Mouse (Mus musculus) neural tube, embryonic 11.5 days (tissue): ENCODE measurements around the gene Scaf1. TPM values are rescaled to one million over a fixed set of nuclear protein-coding genes. Genes with fewer than 3 reads are reported as not detected.

Experiments
- ATAC-seq: fragments of 200-750 bp; cut with Nextera tagmentation; 2 replicates; pipeline ENCODE4 v1.8.0; 2017; ENCODE audit warnings: moderate number of reproducible peaks, mild to moderate bottlenecking, moderate TSS enrichment, moderate library complexity; ENCODE audit not compliant: insufficient read depth, low FRiP score, low TSS enrichment
- DNase-seq: peaks from one replicate; pipeline ENCODE4 v3.0.0-alpha.2; 2015; ENCODE audit warnings: low spot score
- H3K27ac ChIP-seq: fragments of 300-500 bp; sonication (generic); 2 replicates; pipeline ENCODE4 v1.5.1; 2014; ENCODE audit warnings: low read depth, mild to moderate bottlenecking, low read length
- H3K27me3 ChIP-seq: fragments of 300-500 bp; sonication (generic); 2 replicates; pipeline ENCODE4 v1.6.1; 2014; ENCODE audit warnings: mild to moderate bottlenecking, low read length, mixed read lengths; ENCODE audit not compliant: control insufficient read depth, insufficient read depth
- H3K36me3 ChIP-seq: fragments of 300-500 bp; sonication (generic); 2 replicates; pipeline ENCODE4 v1.6.1; 2014; ENCODE audit warnings: mild to moderate bottlenecking, low read length, moderate library complexity, mixed read lengths; ENCODE audit not compliant: control insufficient read depth, insufficient read depth
- H3K4me1 ChIP-seq: fragments of 300-500 bp; sonication (generic); 2 replicates; pipeline ENCODE4 v1.6.1; 2014; ENCODE audit warnings: low read length, mixed read lengths; ENCODE audit not compliant: control insufficient read depth, insufficient read depth
- H3K4me2 ChIP-seq: fragments of 300-500 bp; sonication (generic); 2 replicates; pipeline ENCODE4 v1.6.1; 2014; ENCODE audit warnings: low read depth, mild to moderate bottlenecking, moderate library complexity
- H3K4me3 ChIP-seq: fragments of 300-500 bp; sonication (generic); 2 replicates; pipeline ENCODE4 v1.5.1; 2014; ENCODE audit warnings: low read depth, low read length
- H3K9ac ChIP-seq: fragments of 300-500 bp; sonication (generic); 2 replicates; pipeline ENCODE4 v1.6.1; 2014; ENCODE audit warnings: mild to moderate bottlenecking, low read length
- H3K9me3 ChIP-seq: fragments of 300-500 bp; sonication (generic); 2 replicates; pipeline ENCODE4 v1.6.1; 2016; ENCODE audit warnings: low read length; ENCODE audit not compliant: control insufficient read depth
- WGBS: fragments of 180-500 bp; shearing (Covaris S2); extraction: QIAGEN DNeasy Blood & Tissue Kit; methylation state at CpG from one replicate; pipeline ENCODE4 v1.1.7; 2014; 5-methylcytosine and 5-hydroxymethylcytosine counted together
- polyA plus RNA-seq: library from polyadenylated mRNA; unstranded; fragments of >200 nt; fragmentation: Nextera tagmentation; extraction: Ambion mirVana; gene quantifications from 2 replicates; pipeline ENCODE4 v1.2.1, GENCODE M21; 2014

The Scaf1 gene
- polyA plus RNA-seq, 1 experiment from 2014 or later, result 54.7 TPM

GRCm38 (mm10) chr7:45013366-45014095 lies 2.6 kb downstream of the Scaf1 start:
- Histone ChIP-seq H3K27me3 (no peaks in the 10 kb centered on the region), H3K9ac (no peak overlapping the region), H3K4me3 (no peak overlapping the region), H3K9me3 (no peaks in the 10 kb centered on the region), H3K4me1 (peaks cover 12% of the 10 kb centered on the region), H3K36me3 (peaks cover 25% of the 10 kb centered on the region), H3K27ac (no peak overlapping the region), H3K4me2 (no peak overlapping the region)
- DNase-seq (no peak), ATAC-seq (no peak)
- WGBS, result 96% methylated on average over 16 of the region's 16 CpGs

- WGBS, result 86% methylated on average over 4 of the region's 4 CpGs
- DNase-seq (no peak), ATAC-seq (no peak)
Measured at GRCm38 (mm10) chr7:45012824-45013223, 3.3 kb downstream of the Scaf1 start.

GRCm38 (mm10) chr7:45012011-45012410 lies 4.2 kb downstream of the Scaf1 start:
- DNase-seq (no peak), ATAC-seq (no peak)
- no peak overlapping the region for H3K4me2 ChIP-seq
- H3K27ac ChIP-seq, result no peak overlapping the region
- H3K36me3 ChIP-seq, result peaks cover 40% of the 10 kb centered on the region
- no peak overlapping the region for H3K4me3 ChIP-seq
- WGBS, result 98% methylated on average over 6 of the region's 6 CpGs
- H3K9me3 ChIP-seq, result no peaks in the 10 kb centered on the region
- H3K27me3 ChIP-seq, result no peaks in the 10 kb centered on the region
- no peak overlapping the region for H3K9ac ChIP-seq
- peaks cover 9% of the 10 kb centered on the region for H3K4me1 ChIP-seq

More at GRCm38 (mm10) chr7:45012824-45013223, 3.3 kb downstream of the Scaf1 start:
- H3K4me3 ChIP-seq, result no peak overlapping the region
- no peak overlapping the region for H3K27ac ChIP-seq
- no peaks in the 10 kb centered on the region for H3K9me3 ChIP-seq
- H3K4me1 ChIP-seq, result peaks cover 9% of the 10 kb centered on the region
- H3K9ac ChIP-seq, result no peak overlapping the region
- no peak overlapping the region for H3K4me2 ChIP-seq
- H3K27me3 ChIP-seq, result no peaks in the 10 kb centered on the region
- peaks cover 31% of the 10 kb centered on the region for H3K36me3 ChIP-seq

- WGBS, result 94% methylated on average over 19 of the region's 19 CpGs
- peaks cover 67% of the 10 kb centered on the region for H3K36me3 ChIP-seq
Measured at GRCm38 (mm10) chr7:45008411-45008810, 7.8 kb downstream of the Scaf1 start.

GRCm38 (mm10) chr7:45007846-45008245 lies 8.3 kb downstream of the Scaf1 start:
- Histone ChIP-seq H3K27ac (no peak overlapping the region), H3K9ac (no peak overlapping the region), H3K27me3 (no peaks in the 10 kb centered on the region), H3K4me1 (no peaks in the 10 kb centered on the region), H3K9me3 (no peaks in the 10 kb centered on the region), H3K36me3 (peaks cover 72% of the 10 kb centered on the region), H3K4me3 (no peak overlapping the region), H3K4me2 (no peak overlapping the region)
- ATAC-seq (no peak), DNase-seq (no peak)
- 95% methylated on average over 30 of the region's 30 CpGs for WGBS

More at GRCm38 (mm10) chr7:45008411-45008810, 7.8 kb downstream of the Scaf1 start:
- DNase-seq, result no peak
- H3K9ac ChIP-seq, result no peak overlapping the region
- H3K27ac ChIP-seq, result no peak overlapping the region
- H3K4me2 ChIP-seq, result no peak overlapping the region
- no peak overlapping the region for H3K4me3 ChIP-seq
- H3K9me3 ChIP-seq, result no peaks in the 10 kb centered on the region
- no peaks in the 10 kb centered on the region for H3K4me1 ChIP-seq
- no peak for ATAC-seq
- H3K27me3 ChIP-seq, result no peaks in the 10 kb centered on the region

- Histone ChIP-seq H3K27ac (no peak overlapping the region), H3K9me3 (no peaks in the 10 kb centered on the region), H3K4me3 (no peak overlapping the region), H3K4me2 (no peak overlapping the region), H3K9ac (no peak overlapping the region), H3K4me1 (no peaks in the 10 kb centered on the region), H3K36me3 (peaks cover 70% of the 10 kb centered on the region), H3K27me3 (no peaks in the 10 kb centered on the region)
- DNase-seq (no peak), ATAC-seq (no peak)
- 96% methylated on average over 29 of the region's 29 CpGs for WGBS
Measured at GRCm38 (mm10) chr7:45007141-45007540, 9.0 kb downstream of the Scaf1 start.

- Histone ChIP-seq H3K27me3 (no peaks in the 10 kb centered on the region), H3K4me1 (no peaks in the 10 kb centered on the region), H3K9me3 (no peaks in the 10 kb centered on the region), H3K4me2 (no peak overlapping the region), H3K9ac (no peak overlapping the region), H3K36me3 (peaks cover 71% of the 10 kb centered on the region), H3K27ac (no peak overlapping the region), H3K4me3 (no peak overlapping the region)
- WGBS, result 94% methylated on average over 12 of the region's 12 CpGs
- ATAC-seq (no peak), DNase-seq (no peak)
Measured at GRCm38 (mm10) chr7:45006503-45006902, 9.7 kb downstream of the Scaf1 start.

- Histone ChIP-seq H3K4me1 (no peaks in the 10 kb centered on the region), H3K27me3 (no peaks in the 10 kb centered on the region), H3K9me3 (no peaks in the 10 kb centered on the region), H3K9ac (no peak overlapping the region), H3K27ac (no peak overlapping the region), H3K36me3 (peaks cover 77% of the 10 kb centered on the region), H3K4me3 (no peak overlapping the region), H3K4me2 (no peak overlapping the region)
- no peak for ATAC-seq
- no peak for DNase-seq
- 88% methylated on average over 6 of the region's 6 CpGs for WGBS
Measured at GRCm38 (mm10) chr7:45005321-45005992, 10.7 kb downstream of the Scaf1 start.

GRCm38 (mm10) chr7:45004546-45004945 lies 11.6 kb downstream of the Scaf1 start:
- DNase-seq, result no peak
- no peak overlapping the region for H3K4me3 ChIP-seq
- H3K36me3 ChIP-seq, result peaks cover 72% of the 10 kb centered on the region

More at GRCm38 (mm10) chr7:45004546-45004945, 11.6 kb downstream of the Scaf1 start:
- Histone ChIP-seq H3K27ac (no peak overlapping the region), H3K9ac (no peak overlapping the region), H3K4me2 (no peak overlapping the region), H3K4me1 (no peaks in the 10 kb centered on the region), H3K27me3 (no peaks in the 10 kb centered on the region), H3K9me3 (no peaks in the 10 kb centered on the region)
- WGBS, result 63% methylated on average over 3 of the region's 3 CpGs
- ATAC-seq, result no peak
